Mouse (Mus musculus): ENCODE measurements around the gene Spats2.

- no peak for TF ChIP-seq CTCF (IDR thresholded peaks at IDR 0.05; ENCODE audit: control insufficient read depth, insufficient read depth, insufficient read length)
- TF ChIP-seq USF1 (IDR thresholded peaks at IDR 0.05; ENCODE audit: low read depth) = no peak
These were observed 46.4 kb downstream of the Spats2 start for GRCm38 (mm10) chr15:99172131-99172530.

Data from C2C12 (cell line).